Mouse (Mus musculus) heart, postnatal 0 days (tissue): ENCODE measurements around the gene Cd24a. TPM values are rescaled to one million over a fixed set of nuclear protein-coding genes. Genes with fewer than 3 reads are reported as not detected.

ENCODE experiments used
- ATAC-seq: fragments of 200-750 bp; cut with Nextera tagmentation; 2 replicates; pipeline ENCODE4 v1.8.0; 2017; ENCODE audit warnings: low read depth, moderate number of reproducible peaks, moderate library complexity; ENCODE audit not compliant: insufficient read depth
- DNase-seq: peaks from one replicate; pipeline ENCODE4 v3.0.0-alpha.2; 2016; ENCODE audit warnings: low spot score
- H3K27ac ChIP-seq: fragments of 300-500 bp; sonication (generic); 2 replicates; pipeline ENCODE4 v1.5.1; 2014; ENCODE audit warnings: low read depth, mild to moderate bottlenecking
- H3K27me3 ChIP-seq: fragments of 300-500 bp; sonication (generic); 2 replicates; pipeline ENCODE4 v1.6.1; 2014; ENCODE audit warnings: low read length, mixed read lengths; ENCODE audit not compliant: control insufficient read depth, insufficient read depth
- H3K36me3 ChIP-seq: fragments of 300-500 bp; sonication (generic); replicated peaks from 2 replicates; pipeline ENCODE4 v1.6.1; 2014; ENCODE audit warnings: low read length, mixed read lengths; ENCODE audit not compliant: control insufficient read depth, insufficient read depth
- H3K4me1 ChIP-seq: fragments of 300-500 bp; sonication (generic); 2 replicates; pipeline ENCODE4 v1.6.1; 2014; ENCODE audit warnings: antibody characterized with exemption; ENCODE audit not compliant: control insufficient read depth, insufficient read depth
- H3K4me2 ChIP-seq: fragments of 300-500 bp; sonication (generic); 2 replicates; pipeline ENCODE4 v1.6.1; 2014; ENCODE audit warnings: low read depth, mild to moderate bottlenecking, low read length, moderate library complexity
- H3K4me3 ChIP-seq: fragments of 300-500 bp; sonication (generic); 2 replicates; pipeline ENCODE4 v1.5.1; 2014; ENCODE audit warnings: low read depth, low read length
- H3K9ac ChIP-seq: fragments of 300-500 bp; sonication (generic); replicated peaks from 2 replicates; pipeline ENCODE4 v1.6.1; 2014; ENCODE audit warnings: low read depth, low read length, mixed read lengths
- H3K9me3 ChIP-seq: fragments of 300-500 bp; sonication (generic); replicated peaks from 2 replicates; pipeline ENCODE4 v1.6.1; 2016; ENCODE audit warnings: low read length; ENCODE audit not compliant: control insufficient read depth
- CTCF ChIP-seq: IDR thresholded peaks from 2 replicates; pipeline ENCODE4 v1.5.1; 2016; ENCODE audit warnings: antibody characterized with exemption, control low read depth, low read depth
- EP300 ChIP-seq: IDR thresholded peaks from 2 replicates; pipeline ENCODE4 v1.6.1; 2016; ENCODE audit warnings: antibody characterized with exemption, low read depth
- WGBS: fragments of 180-500 bp; shearing (Covaris S2); extraction: QIAGEN DNeasy Blood & Tissue Kit; methylation state at CpG from one replicate; pipeline ENCODE4 v1.1.7; 2014; 5-methylcytosine and 5-hydroxymethylcytosine counted together
- polyA plus RNA-seq: library from polyadenylated mRNA; unstranded; fragments of >200 nt; fragmentation: Nextera tagmentation; extraction: Ambion mirVana; gene quantifications from 2 replicates; pipeline ENCODE4 v1.2.1, GENCODE M21; 2015
- total RNA-seq: library from RNA; depleted of rRNA; stranded (reverse); fragments of >200 nt; gene quantifications from 2 replicates; pipeline ENCODE4 v1.2.3, GENCODE M21; 2014; ENCODE audit warnings: low replicate concordance; rRNA removed

Gene Cd24a
- 44.3 and 62.2 TPM in 2 replicates for total RNA-seq
- 32.9 and 33.7 TPM in 2 replicates for polyA plus RNA-seq

GRCm38 (mm10) chr10:43577997-43578331 is at the start of gene Cd24a:
Gene Cd24a, plus strand, starts transcription at chr10:43578284.
- Histone ChIP-seq H3K9ac (peak within 1 kb of the TSS; percentile 57), H3K4me3 (peak within 1 kb of the TSS; percentile 63), H3K9me3 (no peaks in the 10 kb centered on the region), H3K27me3 (peaks cover 10% of the 10 kb centered on the region; the same call in 1 of the 2 replicates), H3K36me3 (no peaks in the 10 kb centered on the region), H3K27ac (peak within 1 kb of the TSS; percentile 63), H3K4me2 (peak within 1 kb of the TSS; percentile 94), H3K4me1 (0 out of 2 replicates have a peak, but pooled peaks cover 4% of the 10 kb centered on the region)
- WGBS, result 1% methylated on average over 6 of the region's 6 CpGs
- no peak for DNase-seq
- no peak for ATAC-seq
- TF ChIP-seq EP300 (no peak), CTCF (no peak)

- no peak overlapping the region for H3K4me3 ChIP-seq
- no peaks in the 10 kb centered on the region for H3K9me3 ChIP-seq
- H3K4me1 ChIP-seq, result peaks cover 7% of the 10 kb centered on the region; the same call in 1 of the 2 replicates
- no peaks in the 10 kb centered on the region for H3K27me3 ChIP-seq
- no peak overlapping the region for H3K4me2 ChIP-seq
- peaks cover 49% of the 10 kb centered on the region for H3K36me3 ChIP-seq
- WGBS, result 41% methylated on average over 1 of the region's 1 CpGs
- no peak overlapping the region for H3K27ac ChIP-seq
- no peak for TF ChIP-seq EP300
- TF ChIP-seq CTCF, result no peak
- no peak overlapping the region for H3K9ac ChIP-seq
- ATAC-seq, result no peak
- DNase-seq, result no peak
These were observed 43.7 kb upstream of the Cd24a start for GRCm38 (mm10) chr10:43534382-43534781.

GRCm38 (mm10) chr10:43537652-43538051 is 40.4 kb upstream of the Cd24a start:
- peaks cover 13% of the 10 kb centered on the region; the same call in 1 of the 2 replicates for H3K4me1 ChIP-seq
- peaks cover 16% of the 10 kb centered on the region for H3K36me3 ChIP-seq
- H3K4me2 ChIP-seq, result no peak overlapping the region
- DNase-seq, result no peak
- TF ChIP-seq EP300, result no peak
- no peak for TF ChIP-seq CTCF
- no peak overlapping the region for H3K9ac ChIP-seq
- WGBS, result 83% methylated on average over 7 of the region's 7 CpGs
- ATAC-seq, result no peak
- H3K27ac ChIP-seq, result peak overlapping the region; percentile 22; the same call in 1 of the 2 replicates
- no peaks in the 10 kb centered on the region for H3K9me3 ChIP-seq
- H3K4me3 ChIP-seq, result no peak overlapping the region
- no peaks in the 10 kb centered on the region for H3K27me3 ChIP-seq

DNA sequence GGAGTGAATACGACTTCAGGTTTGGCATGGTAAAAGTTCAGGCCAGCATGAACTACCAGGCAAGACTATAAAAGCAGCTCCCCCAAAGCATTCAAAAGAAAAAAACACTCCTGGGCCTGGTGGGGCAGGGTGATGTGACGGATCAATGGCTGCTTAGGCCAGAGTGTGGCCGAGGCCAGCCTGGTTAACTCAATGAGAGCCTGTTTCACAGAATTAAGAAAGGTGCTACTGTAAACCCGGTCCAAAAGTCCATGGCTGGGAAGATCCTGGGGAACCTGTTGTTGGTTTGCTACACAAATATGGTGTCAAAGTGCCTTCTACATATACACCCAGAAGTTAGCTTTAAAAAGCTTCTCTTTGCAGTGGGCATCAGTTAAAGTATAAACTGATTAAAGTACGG is 39.3 kb upstream of the Cd24a start:
- H3K27ac ChIP-seq, result no peak overlapping the region
- H3K9ac ChIP-seq, result no peak overlapping the region
- no peak overlapping the region for H3K4me2 ChIP-seq
- H3K4me3 ChIP-seq, result no peak overlapping the region
- peaks cover 13% of the 10 kb centered on the region; the same call in 1 of the 2 replicates for H3K4me1 ChIP-seq
- no peaks in the 10 kb centered on the region for H3K9me3 ChIP-seq
- no peak for DNase-seq
- TF ChIP-seq CTCF (no peak), EP300 (no peak)
- ATAC-seq, result no peak
- peaks cover 9% of the 10 kb centered on the region for H3K36me3 ChIP-seq
- WGBS, result 88% methylated on average over 5 of the region's 5 CpGs
- no peaks in the 10 kb centered on the region for H3K27me3 ChIP-seq

- TF ChIP-seq CTCF (no peak), EP300 (no peak)
- Histone ChIP-seq H3K4me2 (peak overlapping the region; percentile 73), H3K27me3 (no peaks in the 10 kb centered on the region), H3K9ac (peak overlapping the region; percentile 93), H3K36me3 (peaks cover 9% of the 10 kb centered on the region), H3K9me3 (no peaks in the 10 kb centered on the region), H3K4me1 (peaks cover 13% of the 10 kb centered on the region; the same call in 1 of the 2 replicates), H3K4me3 (peak overlapping the region; percentile 93), H3K27ac (peak overlapping the region; percentile 96)
- ATAC-seq (no peak), DNase-seq (no peak)
- 7% methylated on average over 12 of the region's 12 CpGs for WGBS
These were observed 38.3 kb upstream of the Cd24a start for GRCm38 (mm10) chr10:43539746-43540310.
